Mouse (Mus musculus): ENCODE measurements at regions not wholly inside any gene's neighbourhood (a gene's known extent, or its start where the extent isn't known, plus 50 kb on each side); places are given as distances from the start of the nearest gene placed in this dataset.

DNA sequence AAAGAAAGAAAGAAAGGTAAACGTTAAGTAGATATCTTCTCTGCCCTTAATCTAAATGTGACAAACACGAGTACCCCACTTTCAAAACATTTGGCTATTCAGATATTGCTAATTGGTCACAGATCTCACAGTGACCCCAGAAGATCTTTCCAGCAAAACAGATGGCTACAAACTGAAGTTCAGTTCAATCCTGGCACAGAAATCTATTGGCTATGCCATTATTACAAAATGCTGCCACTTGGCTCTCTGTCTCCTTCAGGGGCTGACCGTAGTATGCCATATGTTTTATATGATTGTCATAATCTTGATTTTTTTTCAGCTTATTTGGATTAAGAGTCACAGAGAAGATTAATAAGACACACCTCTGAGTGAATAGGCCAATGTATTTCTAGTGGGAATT lies 873.2 kb downstream of the Slc22a22 start:
- no peak for DNase-seq

DNA sequence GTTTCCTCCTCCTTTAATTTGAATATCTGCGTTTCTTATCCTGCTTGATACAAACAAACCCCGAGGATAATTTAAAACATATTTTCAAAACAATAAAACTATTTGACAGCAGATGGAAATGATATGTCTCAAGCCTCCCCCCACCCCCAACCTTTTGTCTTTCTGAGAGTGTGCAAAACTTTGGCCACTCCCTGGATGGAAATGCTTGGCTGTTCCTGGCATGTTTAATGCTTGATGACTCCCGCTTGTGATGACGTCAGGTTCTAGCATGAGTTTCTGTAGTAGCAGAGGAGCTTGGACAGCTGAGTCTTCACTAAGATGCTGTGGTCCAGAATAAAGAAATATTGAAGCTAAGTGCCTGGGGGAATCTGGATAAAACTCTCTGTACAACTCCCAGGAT lies 884.8 kb downstream of the Slc22a22 start:
- DNase-seq = no peak

DNA sequence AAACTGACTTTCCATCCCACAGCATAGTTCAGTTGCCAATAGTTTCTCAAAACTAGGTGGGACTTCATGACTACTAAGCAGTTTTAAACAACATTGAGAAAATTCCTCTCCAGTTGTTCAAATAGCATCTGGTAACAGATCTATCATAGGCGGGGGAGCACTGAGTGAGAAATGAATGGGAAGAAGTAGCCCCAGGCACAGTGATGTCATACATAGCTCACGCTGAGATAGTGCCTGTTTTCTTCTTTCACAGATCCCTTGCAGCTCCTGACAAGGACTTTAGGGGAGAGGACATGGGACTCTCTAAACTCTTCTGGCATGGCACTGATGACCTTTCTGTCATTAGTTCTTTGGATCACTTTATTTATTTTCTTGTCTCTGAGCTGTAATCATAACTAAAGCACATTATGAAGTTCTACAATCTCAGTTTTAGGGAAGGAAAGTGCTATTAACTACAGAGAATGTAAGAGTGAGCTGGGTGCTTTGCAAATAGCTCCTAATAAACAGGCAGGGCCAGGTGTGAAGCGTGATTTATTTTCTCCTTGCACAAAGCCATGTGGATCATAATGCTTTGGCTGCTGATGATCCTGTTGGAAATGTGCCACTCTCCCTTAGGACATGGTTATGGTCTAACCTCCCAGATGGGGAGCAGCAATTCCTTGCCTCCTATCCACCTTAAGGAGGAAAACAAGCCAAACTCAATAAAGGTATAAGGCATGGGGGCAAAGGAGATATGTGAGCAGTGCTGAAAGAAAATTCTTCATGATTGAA lies 896.5 kb downstream of the Slc22a22 start:
- no peak for DNase-seq

DNA sequence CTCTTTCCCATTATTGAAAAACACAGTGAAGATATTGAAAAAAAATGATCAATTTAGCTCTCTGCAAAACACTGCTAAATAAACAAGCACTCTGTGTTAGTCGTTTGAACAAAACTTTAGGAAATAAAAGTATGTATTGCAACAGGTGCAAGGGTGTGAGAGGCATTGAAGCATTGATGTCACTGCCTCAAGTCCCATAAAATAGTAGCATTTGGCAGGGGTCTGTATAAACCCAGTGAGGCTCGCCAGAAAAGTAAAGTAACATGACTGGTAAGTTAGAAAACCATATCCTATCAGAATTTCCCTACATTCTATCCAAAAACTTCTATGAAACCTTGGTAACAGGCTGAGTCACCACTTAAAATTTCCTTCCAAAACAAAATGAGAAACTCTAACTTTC lies 914.2 kb downstream of the Slc22a22 start:
- DNase-seq = no peak

DNA sequence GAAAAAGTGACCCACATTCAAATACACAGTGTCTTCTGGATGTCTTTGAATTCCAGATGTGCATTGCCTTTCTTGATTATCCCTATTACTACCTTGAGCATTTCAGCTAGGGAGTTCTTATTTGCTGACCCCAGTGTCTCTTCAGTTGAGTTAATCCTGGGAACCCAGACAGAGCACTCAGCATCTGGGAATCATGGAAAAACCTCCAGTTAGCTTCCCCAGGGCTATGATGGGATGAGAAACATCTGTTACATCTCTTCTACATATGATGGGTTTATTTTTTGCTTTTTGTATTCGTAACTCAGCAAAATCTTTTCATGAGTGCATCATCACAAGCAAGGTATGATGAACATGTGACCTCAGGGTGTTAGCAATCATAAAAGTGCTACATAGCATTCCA lies 914.6 kb downstream of the Slc22a22 start:
- DNase-seq = no peak

DNA sequence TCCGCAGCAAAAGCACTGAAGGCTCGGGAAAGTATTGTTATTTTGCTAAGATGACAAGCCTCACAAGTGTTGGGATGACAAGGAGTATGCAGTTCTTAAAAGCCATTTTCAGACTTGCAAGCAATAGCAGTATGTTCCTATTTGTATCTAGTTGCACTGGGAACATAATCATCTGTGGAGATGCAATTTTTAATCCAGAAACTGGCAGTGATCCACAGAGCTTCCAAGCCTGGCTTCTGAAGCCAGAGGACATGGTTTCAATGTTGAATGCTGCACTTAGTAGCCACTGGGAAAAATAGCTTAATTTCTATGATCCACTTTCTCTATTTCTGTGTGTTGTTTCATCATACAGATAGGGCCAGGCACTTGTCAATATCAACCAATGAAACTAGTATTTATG lies 915.3 kb downstream of the Slc22a22 start:
- DNase-seq = no peak

DNA sequence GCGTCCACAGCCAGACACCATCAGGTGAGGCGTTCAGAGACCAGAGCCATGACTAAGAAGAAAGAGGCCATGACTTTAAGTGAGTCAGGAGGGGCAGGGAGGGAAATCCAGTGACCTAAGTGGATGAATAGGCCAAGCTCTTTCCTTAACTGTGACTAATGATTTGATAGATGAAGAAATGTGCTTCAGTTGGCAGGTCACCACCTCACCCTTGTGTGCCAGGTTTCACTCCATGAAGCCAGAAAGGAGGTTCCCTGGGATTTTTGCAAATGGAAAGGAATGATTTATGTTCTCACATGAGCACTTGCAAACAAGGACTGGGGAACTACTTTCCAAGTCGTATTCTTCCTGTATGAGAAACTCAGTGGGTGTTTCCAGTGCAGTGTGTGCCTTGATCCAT lies 923.0 kb downstream of the Slc22a22 start:
- no peak for DNase-seq

DNA sequence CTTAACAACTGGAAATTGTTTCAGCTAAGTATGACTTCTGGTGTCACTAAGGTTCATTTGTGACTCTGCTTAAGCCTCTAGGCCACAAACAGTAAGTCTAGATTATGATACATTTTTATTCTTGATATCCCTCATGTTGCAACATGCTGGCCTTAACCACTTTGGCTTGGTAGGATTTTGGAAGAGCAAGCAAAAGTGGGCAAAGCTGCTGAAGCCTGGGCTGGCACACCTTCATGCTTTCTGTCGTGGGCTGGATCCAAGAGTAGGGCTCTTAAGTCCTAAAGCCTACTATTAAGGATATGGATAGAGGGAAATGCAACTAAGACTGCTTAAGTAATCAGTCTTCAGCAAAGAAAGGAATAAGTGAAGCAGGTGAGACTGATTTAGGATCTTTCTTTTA lies 923.6 kb downstream of the Slc22a22 start:
- no peak for DNase-seq

DNA sequence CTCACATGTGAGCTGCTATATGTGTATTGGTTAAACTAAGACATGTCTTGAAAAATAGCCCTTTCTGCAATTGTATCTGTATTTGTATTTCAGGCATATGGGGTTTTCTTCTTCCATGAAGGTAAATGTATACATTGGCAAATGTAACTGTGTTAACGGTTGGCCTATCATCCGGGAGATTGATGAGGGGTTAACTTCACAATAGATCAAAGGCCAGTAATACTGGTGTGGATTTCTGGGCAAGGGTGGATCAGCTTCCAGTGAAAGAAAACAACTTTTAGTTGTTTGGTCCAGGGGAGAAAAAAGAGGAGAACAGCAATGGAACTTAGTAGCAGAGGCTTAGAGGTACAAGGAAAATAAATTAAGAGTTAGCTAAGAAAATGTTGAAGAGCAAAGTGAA lies 945.9 kb downstream of the Slc22a22 start:
- DNase-seq = no peak

DNA sequence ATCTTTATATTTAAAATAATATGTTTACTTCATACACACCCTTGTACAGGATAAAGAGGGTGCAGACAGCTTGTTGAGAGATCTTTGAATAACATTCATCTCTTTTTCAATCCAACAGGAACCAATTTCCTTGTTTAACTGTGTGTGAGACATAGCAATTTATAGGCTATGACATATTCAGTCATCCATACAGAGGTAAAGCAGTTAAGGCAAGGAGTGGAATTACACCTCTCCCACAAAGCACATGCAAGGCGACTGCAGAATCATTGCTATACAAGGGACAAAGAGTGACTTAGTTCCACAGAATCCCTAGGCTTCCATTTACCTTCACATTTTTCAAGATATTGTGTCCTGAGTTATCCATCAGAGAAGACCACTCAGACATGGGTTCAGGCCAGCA lies 959.0 kb downstream of the Slc22a22 start:
- DNase-seq = no peak

DNA sequence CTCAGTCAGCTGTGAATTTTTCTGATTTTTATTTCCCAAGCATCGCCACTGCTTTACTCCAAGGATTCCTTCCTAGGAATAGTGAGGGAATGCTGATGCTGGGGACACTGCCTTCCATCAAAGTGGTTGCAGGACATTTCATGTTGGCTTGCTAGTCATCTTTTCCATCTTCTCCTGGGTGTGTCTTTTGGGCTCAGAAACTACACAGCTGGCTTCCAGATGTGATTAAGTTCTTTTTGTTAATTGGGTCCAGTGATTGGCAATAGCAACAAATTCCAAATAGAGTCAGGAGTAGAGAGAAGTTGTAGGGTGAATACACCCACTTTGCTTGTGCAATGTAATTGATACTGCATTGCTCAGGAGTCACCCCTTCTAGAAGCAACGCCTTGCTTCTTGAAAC lies 961.3 kb downstream of the Slc22a22 start:
- DNase-seq = no peak

DNA sequence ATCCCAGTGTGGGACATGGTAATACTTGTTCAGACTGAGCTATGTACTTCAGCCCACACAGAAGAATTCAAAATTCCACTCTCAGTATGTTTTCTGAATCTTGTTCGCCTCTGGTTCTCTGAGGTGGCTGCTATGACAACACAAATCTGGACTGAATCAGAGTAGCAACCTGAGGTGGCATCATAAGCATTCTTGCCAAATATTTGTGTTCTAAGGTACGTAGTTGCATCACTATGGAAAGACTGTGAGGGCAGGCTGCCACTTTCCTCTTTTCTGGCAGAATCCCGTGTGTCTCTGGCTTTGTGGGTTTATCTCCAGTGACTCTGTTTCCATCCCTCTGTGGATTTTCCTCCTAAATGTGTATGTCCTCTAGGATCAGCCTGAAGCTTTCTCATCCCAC lies 978.7 kb downstream of the Slc22a22 start:
- no peak for DNase-seq

DNA sequence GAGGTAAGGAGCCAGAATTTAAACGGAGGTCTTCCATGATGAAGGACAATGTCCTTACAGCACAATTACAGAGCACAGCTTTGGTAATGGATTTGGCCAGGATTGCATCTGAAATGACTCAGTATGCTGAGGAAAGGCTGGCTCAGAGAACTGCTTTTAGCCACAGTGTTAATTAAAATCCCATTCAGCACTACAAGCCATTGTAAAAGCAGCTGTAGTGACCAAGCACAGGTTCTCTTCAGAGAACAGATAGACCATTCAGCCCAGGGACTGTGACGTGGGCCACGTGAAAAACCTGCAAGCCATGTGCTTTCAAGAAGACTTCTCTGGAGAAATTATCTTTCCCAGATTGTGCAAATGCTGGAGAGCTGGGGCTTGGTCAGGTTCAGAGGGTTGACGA lies 979.7 kb downstream of the Slc22a22 start:
- DNase-seq = no peak

DNA sequence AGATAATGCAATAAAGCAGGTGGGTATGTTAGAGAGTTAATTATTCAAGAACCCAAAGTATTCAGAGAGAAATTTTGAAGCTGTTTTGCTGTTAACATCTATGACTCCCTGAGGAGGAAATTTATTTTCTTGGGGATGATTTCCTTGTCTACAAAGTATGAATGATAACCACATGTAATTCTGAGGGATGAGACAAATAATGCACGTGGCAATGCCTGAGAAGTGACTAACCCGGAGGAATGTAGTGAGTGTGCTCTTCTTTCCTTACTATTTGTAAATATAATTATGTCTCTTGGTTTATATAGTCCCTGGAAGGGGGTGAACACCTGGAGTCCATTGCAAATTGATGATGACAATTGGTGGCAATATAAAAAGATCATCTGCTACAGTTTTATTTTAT lies 981.1 kb downstream of the Slc22a22 start:
- DNase-seq = no peak

DNA sequence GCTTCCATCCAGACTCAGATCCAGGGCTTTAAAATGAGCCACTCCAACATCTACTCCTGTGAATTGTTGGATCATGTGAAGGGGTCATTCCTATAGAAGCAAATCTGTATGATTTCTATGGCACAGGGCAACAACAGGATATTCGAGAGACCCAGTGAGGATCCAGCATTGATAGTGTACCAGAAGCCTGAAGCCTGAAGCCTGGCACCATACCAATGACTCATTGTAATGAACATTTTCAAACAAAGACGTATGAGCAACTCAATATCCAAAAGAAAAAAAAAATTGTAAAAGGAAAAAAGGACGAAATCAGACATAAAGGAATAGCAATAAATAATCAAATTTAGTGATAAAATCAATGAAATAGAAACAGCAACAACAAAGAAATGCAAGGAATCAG lies 991.5 kb downstream of the Slc22a22 start:
- no peak for DNase-seq

DNA sequence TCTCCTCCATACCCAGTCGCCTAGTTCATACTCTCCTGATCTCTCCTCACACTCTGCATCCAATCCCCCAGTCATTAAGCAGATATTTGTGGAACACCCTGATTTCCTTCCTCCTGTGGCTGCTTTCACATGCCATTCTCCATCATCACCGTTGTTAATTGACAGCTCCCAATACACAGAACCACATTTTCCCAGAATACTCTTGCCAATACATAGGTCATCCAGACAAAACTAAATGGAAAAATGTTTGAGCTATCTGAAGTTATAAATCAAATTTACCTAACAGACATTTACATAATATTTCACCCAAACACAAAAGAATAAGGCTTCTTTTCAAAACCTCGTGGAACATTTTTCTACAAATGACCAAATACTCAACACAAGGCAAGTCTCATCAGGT lies 992.7 kb downstream of the Slc22a22 start:
- DNase-seq = no peak

DNA sequence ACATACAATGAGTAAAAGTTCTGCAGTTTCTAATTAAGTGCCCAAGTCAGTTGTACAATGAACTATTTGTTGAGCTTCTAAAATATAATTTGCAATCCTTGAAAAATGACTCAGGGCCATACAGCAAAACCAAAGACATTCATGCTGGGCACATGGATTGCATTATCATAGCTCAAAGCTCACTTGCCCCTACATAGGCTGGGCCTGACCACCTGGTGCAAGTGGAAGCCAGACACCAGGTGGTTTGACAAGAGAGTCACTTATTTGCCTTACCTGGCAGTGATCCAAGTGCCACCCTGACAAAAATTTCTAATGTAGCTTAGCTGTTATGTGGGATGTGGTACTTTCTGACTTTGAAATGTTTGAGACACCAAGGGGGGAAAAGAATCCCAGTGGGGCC lies 997.7 kb downstream of the Slc22a22 start:
- DNase-seq = no peak

DNA sequence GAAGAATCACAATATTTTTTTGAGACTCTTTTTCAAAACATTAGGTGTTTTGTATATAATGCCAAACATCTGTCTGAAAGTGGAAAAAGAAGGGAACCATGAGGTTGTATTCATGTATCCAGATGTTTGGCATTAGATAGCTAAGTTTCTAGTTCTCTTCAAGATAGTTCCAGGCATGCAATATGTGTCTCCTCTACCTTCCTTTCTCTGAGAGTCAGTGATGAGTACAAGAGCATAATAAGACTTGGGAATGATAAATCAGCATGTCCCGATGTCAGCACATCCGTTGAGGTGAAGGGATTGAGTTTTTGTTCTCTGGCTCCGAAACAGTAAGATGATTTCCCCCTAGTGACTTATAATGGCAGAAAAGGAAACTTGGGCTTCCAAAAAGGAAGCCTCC lies 998.4 kb downstream of the Slc22a22 start:
- no peak for DNase-seq

DNA sequence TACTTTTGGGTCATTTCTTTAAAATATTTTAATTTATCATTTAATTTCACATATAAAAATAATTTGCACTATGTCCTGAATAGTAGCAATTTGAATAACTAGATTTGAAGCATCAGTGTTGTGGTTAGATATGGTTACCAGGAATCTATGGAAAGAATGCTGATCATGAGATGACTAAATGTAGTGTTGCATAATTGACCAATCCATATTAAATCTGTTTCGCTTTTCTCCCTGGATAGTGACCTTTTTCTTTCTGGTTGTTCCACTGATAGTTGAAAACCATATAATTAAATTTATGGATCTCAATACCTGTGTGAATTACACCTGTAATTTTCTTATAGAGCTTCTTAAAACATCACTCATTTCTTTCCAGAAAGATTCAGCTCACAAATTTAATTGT lies 1003.7 kb downstream of the Slc22a22 start:
- no peak for DNase-seq

DNA sequence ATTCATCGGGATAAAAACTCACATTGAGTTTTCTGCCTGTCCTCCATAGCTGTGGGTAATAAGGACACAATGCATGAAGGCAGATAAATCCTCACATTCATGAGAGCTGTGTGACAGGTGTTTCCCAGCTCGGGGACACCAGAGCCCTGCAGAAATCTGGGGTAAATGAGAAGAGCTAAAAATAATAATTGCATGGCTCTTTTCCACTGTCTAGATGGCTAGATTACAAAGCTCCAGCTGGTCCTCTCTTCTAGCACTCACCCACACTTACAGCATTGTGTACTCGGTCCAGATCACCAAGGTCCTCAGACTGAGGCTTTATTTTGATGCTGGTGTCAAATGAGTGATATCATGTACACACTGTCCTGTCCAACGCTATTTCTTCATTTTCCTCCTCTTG lies 1025.5 kb downstream of the Slc22a22 start:
- no peak for DNase-seq

DNA sequence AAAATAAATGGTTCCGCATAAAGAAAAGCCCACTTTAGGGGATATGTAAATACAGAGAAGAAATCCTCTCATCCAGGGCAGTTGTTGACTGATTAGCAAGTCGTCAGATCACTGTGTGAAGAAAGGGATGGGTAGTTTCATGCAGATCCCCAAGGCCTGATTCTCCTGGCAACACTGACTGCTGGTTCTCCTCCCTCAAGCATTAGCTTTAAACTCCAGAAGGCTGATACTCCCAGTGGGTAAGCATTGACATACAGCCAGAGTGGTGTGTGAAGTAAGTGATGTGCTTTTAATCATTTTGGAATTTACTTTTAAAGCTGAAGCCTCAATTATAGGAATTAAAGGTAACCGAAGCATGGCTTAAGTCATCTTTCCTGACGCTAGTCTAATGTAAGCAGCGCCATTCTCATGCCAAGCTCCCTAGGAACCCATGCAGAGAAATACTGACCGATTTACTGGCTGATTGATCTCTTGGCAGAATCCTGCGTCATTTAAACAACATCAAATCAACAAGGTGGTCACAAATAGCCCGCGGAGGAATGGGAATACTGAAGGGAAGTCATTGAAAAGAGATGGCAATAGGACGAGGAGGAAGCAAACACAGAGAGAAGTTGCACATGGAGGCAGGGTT lies 1029.3 kb downstream of the Slc22a22 start:
- DNase-seq = no peak

DNA sequence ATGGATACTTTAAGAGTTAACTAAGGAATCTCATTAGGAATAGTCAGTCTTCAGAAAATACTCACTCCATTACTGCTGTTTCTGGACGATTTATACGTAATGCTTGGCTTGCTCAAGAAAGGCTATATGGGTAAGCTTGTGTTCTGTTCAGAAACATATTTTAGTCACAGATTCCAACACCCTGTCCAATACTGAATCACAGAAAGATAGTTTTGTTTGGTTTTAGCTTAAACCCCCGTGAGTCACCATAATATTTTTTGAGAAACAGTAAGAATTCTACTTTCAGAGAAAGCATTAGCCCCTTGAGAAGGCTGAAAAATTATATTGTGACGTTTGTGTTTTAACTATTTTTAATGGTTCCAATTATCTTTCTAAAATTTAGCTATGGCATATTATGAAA lies 1037.3 kb downstream of the Slc22a22 start:
- no peak for DNase-seq

DNA sequence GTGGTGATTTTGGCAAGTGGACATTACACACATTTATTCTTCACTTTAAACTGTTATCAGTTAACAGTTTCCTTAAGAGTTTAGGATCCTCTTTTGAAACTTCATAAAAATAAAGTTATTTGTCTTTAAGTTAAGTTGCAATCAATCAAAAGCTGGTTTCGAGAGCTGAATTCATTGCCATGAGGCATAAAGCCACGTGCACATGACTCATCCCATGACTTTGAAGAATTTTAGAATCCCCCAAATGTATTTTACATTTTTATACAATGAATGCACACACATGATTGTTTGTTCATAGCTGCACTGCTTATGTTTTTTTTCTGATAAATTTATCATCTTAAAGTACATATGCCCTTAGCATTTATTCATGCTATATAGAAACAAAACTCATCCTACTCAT lies 1039.1 kb downstream of the Slc22a22 start:
- no peak for DNase-seq

DNA sequence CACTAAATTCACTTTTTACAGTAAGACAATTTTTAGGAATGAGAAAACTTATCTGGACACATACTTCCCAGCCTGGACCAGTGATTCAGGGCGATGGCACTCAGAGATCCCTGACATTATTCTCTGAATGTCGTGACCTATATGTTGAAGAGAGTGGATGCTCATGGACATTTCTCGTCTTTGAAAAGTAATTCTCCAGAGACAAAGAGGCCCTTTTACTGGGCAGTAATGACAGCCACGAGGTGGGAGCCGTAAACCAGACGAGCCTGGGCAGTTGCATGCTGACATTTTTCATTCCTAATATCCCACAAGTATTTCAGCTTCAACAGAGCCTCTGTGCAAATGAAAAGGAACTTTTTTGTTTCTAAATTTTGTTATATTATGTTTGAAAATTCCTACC lies 1041.3 kb downstream of the Slc22a22 start:
- no peak for DNase-seq

DNA sequence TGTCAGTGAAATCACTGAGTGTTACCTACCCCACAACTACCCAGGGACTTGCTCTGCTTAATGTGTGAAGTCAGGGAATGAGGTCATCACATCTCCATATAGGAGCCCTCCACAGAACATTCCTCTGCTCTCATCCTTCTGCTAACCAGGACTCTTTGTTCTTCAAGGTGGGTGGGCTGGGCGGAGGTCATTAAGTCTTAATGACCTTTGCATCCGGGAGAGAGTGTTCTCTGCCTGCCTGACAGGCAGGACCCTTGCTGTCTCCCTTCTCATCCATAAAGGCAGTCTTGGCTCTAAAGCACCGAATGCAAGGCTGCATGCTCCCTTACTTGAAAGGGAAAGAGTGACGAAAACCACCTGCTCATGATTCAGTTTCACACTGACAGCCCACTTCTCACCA lies 1051.4 kb downstream of the Slc22a22 start:
- no peak for DNase-seq

All from thymus, postnatal 25 days (tissue).